Mouse (Mus musculus) gastrocnemius, postnatal 36 days (tissue): ENCODE measurements around the gene Cdkn1c. TPM values are rescaled to one million over a fixed set of nuclear protein-coding genes. Genes with fewer than 3 reads are reported as not detected.

Experiments used
- DNase-seq, 2 experiments: peaks; one replicate each; pipeline ENCODE4 v3.0.0; 2022
- intact Hi-C: fragments of 180-260 bp; cut with DNase I; formaldehyde crosslinking; loops from one replicate; pipeline ENCODE4 v1.15.1; 2025
- total RNA-seq, 2 experiments: library from RNA; stranded (reverse); gene quantifications; 2 replicates each; pipeline ENCODE4 v1.2.3; 2021

The Cdkn1c gene
- total RNA-seq, 2 experiments from 2014 or later: 43.2 to 98.2 TPM

GRCm38 (mm10) chr7:143476702-143477335 is 16.0 kb upstream of the Cdkn1c start:
- intact Hi-C loops: loop anchor here (1.0 kb wide), 1 partner anchor 276 kb away; no protein-coding TSS in a partner anchor
- no peak for DNase-seq

GRCm38 (mm10) chr7:143475876-143476275 is 15.0 kb upstream of the Cdkn1c start:
- intact Hi-C loops: no loop called here
- DNase-seq: no peak

- no peak for DNase-seq
- intact Hi-C loops: loop anchor here (5.0 kb wide), 1 partner anchor 378 kb away; no protein-coding TSS in a partner anchor
Measured at GRCm38 (mm10) chr7:143474811-143475210, 14.0 kb upstream of the Cdkn1c start.

- peak in 1 of 2 experiments; percentile 31 for DNase-seq
- intact Hi-C loops: loop anchor here (5.0 kb wide), 1 partner anchor 376 kb away; no protein-coding TSS in a partner anchor
Measured at GRCm38 (mm10) chr7:143473347-143474101, 12.7 kb upstream of the Cdkn1c start, which contains the start of gene Slc22a18. Slc22a18 (plus strand) TSS chr7:143473736.

GRCm38 (mm10) chr7:143469946-143470345 is 9.1 kb upstream of the Cdkn1c start:
- peak; percentile 59 to 74 for DNase-seq

GRCm38 (mm10) chr7:143467714-143468113 is 6.9 kb upstream of the Cdkn1c start:
- no peak for DNase-seq
- intact Hi-C loops: loop anchor here (10.0 kb wide), 1 partner anchor 463 kb away; the partner anchor contains the start of gene Tspan32

More at GRCm38 (mm10) chr7:143469946-143470345, 9.1 kb upstream of the Cdkn1c start:
- intact Hi-C loops: loop anchor here (5.0 to 10.0 kb wide), 2 partner anchors 373 to 465 kb away; partner anchors contain the start of gene Tspan32

- peak; percentile 77 to 79 for DNase-seq
- intact Hi-C loops: loop anchor here (1.0 to 10.0 kb wide), 2 partner anchors 313 to 461 kb away; partner anchors contain the start of gene Tspan32
Measured at GRCm38 (mm10) chr7:143466099-143466677, 5.3 kb upstream of the Cdkn1c start.

GRCm38 (mm10) chr7:143464811-143465560 is 4.1 kb upstream of the Cdkn1c start:
- no peak for DNase-seq
- intact Hi-C loops: loop anchor here (5.0 to 10.0 kb wide), 3 partner anchors 103 to 460 kb away; partner anchors contain the start of gene Tspan32

GRCm38 (mm10) chr7:143463865-143464415 is 3.1 kb upstream of the Cdkn1c start:
- intact Hi-C loops: loop anchor here (5.0 to 10.0 kb wide), 3 partner anchors 102 to 459 kb away; partner anchors contain the start of gene Tspan32
- DNase-seq: peak; percentile 73 to 78

GRCm38 (mm10) chr7:143462516-143462915 is 1.7 kb upstream of the Cdkn1c start:
- intact Hi-C loops: loop anchor here (5.0 to 10.0 kb wide), 3 partner anchors 100 to 458 kb away; partner anchors contain the start of gene Tspan32
- DNase-seq: no peak

GRCm38 (mm10) chr7:143461920-143462319 is 1.1 kb upstream of the Cdkn1c start:
- intact Hi-C loops: loop anchor here (5.0 to 10.0 kb wide), 3 partner anchors 100 to 457 kb away; partner anchors contain the start of gene Tspan32
- no peak for DNase-seq

GRCm38 (mm10) chr7:143461294-143461870 is 532 bp upstream of the Cdkn1c start:
- DNase-seq: no peak
- intact Hi-C loops: loop anchor here (5.0 to 10.0 kb wide), 3 partner anchors 99 to 457 kb away; partner anchors contain the start of gene Tspan32

GRCm38 (mm10) chr7:143460217-143460834 is 524 bp downstream of the Cdkn1c start:
- intact Hi-C loops: loop anchor here (5.0 to 10.0 kb wide), 3 partner anchors 98 to 456 kb away; partner anchors contain the start of gene Tspan32
- DNase-seq: no peak

- peak in 1 of 2 experiments; percentile 58 for DNase-seq
Measured at GRCm38 (mm10) chr7:143459332-143460211, 1.3 kb downstream of the Cdkn1c start.

GRCm38 (mm10) chr7:143458963-143459331 is 1.9 kb downstream of the Cdkn1c start:
- intact Hi-C loops: no loop called here
- DNase-seq: no peak

More at GRCm38 (mm10) chr7:143459332-143460211, 1.3 kb downstream of the Cdkn1c start:
- intact Hi-C loops: loop anchor here (5.0 to 10.0 kb wide), 3 partner anchors 97 to 455 kb away; partner anchors contain the start of gene Tspan32

GRCm38 (mm10) chr7:143447130-143447529 is 13.7 kb downstream of the Cdkn1c start:
- DNase-seq: no peak
- intact Hi-C loops: no loop called here
